Mouse (Mus musculus): ENCODE results near the gene Rab27a.
"Not testable (repeated sequence)": the region's sequence is repeated elsewhere in the genome, so short reads cannot be mapped to it uniquely, and the experiment has no call there.

Gene Rab27a

DNA sequence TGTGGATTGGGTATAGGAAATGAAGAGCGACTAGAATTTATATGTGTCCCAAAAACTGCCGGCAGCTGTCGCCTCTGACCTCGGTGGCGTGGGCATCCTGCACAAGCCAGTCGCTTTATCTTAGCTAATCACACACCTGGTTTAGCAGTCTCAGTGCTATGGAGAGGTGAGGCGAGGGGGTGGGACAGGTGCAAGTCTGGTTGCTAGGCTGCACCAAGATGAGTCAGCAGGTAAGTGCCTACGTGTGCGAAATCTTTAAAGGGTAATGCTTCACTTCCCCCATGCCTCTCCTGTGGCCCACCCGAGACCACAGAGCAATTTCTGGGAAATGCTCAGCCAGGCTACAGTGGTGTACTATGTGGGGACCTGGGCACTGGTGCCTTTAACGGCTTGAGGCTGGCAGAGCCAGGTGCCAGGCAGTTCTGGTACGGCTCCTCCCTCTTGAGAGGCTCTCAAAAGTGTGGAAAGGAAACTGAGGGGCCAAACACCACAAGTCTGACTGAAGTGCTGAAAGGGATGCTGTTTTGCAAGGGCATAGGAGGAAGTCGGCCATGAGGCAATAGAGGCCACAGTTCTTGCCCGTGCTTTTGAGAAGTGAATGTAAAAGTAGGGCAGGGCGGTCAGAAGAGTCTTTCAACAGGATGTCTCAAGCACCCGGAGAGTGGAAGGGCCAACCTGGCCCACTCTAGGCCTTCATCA is 44.7 kb downstream of the Rab27a start:
- DNase-seq (ENCODE audit: low read depth in 1 of 2, low spot score in 2 of 2) = peak; percentile 65 to 82

DNA sequence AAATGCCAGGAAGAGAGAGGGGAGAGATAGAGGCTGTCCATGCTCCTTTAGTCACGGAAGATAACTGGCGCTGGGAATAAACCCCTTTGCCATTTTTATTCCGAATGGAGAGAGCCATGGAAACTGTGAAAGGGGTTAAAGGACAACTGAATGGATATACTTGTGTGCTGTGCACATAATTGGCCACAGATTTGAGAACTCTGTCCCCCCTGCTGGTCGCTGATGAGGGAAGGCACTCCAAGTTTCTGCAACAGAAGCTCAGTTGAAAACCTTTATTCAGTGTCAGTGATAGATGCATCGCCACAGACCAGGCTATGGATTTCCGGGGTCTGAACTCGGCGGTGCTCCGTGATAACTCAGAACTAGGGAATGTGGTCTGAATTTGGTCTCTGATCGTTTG is 45.5 kb downstream of the Rab27a start:
- no peak for DNase-seq (ENCODE audit: low read depth in 1 of 2, low spot score in 2 of 2)

DNA sequence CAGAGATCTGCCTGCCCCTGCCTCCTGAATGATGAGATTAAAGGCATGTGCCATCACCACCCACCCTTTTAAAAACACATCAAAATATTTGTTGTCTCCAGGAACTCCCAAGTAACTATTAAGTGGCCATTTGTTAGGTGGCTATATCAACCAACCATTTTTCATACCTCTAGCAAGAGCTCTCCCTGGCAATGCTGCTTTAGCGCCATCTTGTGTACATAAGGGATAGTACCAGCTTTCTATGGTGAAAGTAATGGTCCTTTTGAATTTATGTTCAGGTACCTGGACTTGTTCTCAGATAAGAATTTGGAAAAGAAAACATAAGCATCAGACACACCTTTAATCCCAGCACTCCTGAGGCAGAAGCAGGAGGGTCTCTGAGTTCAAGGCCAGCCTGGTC is 47.1 kb downstream of the Rab27a start:
- DNase-seq (ENCODE audit: low read depth in 1 of 2, low spot score in 2 of 2) = no peak

DNA sequence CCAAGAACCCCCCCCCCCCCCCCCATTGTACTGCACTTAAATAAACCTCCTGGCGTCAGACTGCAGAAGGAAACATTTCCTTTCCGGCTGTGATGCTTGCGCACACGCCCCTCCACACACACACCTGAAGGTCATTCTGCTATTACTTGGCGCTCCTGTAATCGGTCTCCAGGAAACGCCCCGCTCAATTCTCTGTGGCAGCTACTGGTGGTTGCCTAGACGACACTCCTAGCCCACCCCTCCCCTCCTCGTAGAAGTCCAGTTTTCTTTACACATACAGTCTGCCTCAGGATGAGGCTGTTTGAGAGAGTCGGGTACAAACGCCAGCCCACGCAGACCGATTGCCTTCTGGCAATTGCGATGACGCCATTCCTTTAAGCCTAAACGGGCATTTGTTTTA is 49.9 kb downstream of the Rab27a start:
- no peak for DNase-seq (ENCODE audit: low read depth in 1 of 2, low spot score in 2 of 2)

DNA sequence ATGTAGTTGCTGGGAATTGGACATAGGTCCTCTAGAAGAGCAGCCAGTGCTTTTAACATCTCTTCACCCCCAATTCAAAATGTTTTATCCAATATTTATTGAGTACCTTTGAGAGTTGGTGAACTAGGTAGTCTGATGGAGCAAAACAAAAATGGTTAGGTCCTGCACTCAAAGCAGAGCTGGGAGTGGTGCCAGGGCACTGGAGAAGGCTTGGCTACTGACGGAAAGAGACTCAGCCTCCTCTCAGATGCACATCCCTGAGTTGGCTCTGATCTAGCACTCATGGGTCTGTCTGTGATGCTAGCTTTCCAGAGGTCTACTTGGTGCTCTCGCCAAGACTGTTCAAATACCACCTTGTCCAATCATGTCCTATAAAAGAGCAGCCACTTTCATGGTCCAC is 53.2 kb downstream of the Rab27a start:
- no peak for DNase-seq (ENCODE audit: low read depth in 1 of 2, low spot score in 2 of 2)

DNA sequence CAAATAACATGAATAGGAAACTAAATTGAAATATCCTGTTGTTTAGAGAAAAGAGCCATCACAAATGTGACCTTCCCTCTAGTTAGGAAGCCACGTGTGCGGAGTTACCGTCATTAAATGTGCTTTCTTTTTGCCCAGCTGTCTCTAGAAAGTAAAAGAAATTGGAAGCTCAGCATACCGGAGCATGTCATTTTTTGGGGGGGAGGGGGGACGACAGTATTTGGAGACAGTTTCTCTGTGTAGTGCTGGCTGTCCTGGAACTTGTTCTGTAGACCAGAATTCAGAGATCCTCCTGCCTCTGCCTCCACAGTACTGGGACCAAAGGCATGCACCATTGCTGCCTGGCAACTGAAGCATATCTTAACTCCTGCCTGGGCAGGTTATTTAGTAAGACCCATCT is 56.9 kb downstream of the Rab27a start, which contains the start of gene Khdc3:
Gene Khdc3 (plus strand): TSS at position 301 of the 400 bp plus-strand sequence.
- DNase-seq (ENCODE audit: low read depth in 1 of 2, low spot score in 2 of 2) = no peak

DNA sequence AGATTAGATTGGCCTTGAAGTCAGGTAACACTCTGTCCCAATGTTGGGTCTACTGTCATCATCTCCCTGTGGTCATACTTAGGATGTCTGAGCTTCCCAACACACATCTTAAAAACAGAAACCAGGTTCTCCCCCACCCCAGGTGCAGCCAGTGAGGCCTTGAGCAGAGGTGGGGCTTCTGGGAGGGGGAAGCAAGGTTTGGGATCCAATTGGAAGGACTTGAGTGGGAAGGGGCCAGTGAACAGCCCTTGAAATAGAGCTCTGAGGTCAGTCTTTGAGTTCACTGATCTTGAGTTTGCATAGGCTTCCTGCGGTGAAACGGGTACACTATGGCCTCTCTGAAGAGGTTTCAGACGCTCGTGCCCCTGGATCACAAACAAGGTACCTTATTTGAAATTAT is 57.5 kb downstream of the Rab27a start, which contains the start of gene Gm20509:
Gene Gm20509 (plus strand): TSS at position 290 of the 400 bp plus-strand sequence.
- no peak for DNase-seq (ENCODE audit: low read depth in 1 of 2, low spot score in 2 of 2)

DNA sequence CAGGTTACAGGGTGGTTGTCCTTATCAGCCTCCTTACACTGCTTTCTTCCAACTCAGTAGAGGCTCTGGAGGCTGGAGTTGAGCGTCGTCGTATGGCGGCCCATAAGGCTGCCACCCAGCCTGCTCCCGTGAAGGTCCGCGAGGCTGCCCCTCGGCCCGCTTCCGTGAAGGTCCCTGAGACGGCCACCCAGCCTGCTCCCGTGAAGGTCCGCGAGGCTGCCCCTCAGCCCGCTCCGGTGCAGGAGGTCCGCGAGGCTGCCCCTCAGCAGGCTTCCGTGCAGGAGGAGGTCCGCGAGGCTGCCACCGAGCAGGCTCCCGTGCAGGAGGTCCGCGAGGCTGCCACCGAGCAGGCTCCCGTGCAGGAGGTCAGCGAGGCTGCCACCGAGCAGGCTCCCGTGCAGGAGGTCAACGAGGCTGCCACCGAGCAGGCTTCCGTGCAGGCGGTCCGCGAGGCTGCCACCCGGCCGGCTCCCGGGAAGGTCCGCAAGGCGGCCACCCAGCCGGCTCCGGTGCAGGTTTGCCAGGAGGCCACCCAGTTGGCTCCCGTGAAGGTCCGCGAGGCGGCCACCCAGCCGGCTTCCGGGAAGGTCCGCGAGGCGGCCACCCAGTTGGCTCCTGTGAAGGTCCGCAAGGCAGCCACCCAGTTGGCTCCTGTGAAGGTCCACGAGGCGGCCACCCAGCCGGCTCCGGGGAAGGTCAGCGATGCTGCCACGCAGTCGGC is 58.7 kb downstream of the Rab27a start:
- no peak for DNase-seq (ENCODE audit: low read depth in 1 of 2, low spot score in 2 of 2)

DNA sequence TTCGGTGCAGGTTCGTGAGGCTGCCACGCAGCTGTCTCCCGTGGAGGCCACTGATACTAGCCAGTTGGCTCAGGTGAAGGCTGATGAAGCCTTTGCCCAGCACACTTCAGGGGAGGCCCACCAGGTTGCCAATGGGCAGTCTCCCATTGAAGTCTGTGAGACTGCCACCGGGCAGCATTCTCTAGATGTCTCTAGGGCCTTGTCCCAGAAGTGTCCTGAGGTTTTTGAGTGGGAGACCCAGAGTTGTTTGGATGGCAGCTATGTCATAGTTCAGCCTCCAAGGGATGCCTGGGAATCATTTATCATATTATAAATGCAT is 59.2 kb downstream of the Rab27a start:
- no peak for DNase-seq (ENCODE audit: low read depth in 1 of 2, low spot score in 2 of 2)

DNA sequence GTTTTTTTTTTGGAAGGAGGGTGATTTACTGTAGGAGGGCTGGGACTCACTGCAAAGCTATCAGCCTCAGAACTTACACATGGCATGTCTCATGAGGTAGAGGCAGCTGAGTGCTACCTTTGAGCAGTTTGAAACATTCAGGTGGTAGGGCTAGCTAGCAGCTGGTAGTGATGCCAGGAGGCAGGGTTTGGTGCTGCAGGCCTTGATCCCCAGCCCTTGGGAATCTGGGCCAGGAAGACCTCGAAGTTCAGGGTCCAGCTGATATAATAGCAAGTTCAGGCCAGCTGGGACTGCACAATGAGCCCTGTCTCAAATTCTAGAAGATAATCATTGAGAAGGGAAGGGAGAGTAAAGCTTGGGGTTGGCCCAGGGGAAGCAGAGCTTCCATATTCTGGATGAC is 60.5 kb downstream of the Rab27a start:
- no peak for DNase-seq (ENCODE audit: low read depth in 1 of 2, low spot score in 2 of 2)

DNA sequence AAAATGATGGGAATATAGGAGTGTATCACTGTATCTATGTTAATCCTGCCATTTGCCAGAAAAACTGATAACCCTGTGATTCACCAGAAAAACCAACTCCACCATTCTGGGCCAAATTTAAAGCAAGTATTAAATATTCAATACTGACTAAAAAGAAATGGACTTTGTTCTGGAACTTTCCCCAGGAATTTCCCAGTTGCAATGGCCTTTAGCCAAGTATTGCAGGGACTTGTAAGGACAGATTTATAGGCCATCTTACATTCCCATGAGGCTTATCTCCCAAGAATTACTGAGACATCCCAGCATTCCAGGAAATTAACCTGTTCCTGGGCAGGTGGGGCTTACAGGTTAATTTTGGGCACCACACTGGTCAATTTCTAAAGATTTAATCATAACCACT is 61.1 kb downstream of the Rab27a start:
- DNase-seq (ENCODE audit: low read depth in 1 of 2, low spot score in 2 of 2) = no peak

DNA sequence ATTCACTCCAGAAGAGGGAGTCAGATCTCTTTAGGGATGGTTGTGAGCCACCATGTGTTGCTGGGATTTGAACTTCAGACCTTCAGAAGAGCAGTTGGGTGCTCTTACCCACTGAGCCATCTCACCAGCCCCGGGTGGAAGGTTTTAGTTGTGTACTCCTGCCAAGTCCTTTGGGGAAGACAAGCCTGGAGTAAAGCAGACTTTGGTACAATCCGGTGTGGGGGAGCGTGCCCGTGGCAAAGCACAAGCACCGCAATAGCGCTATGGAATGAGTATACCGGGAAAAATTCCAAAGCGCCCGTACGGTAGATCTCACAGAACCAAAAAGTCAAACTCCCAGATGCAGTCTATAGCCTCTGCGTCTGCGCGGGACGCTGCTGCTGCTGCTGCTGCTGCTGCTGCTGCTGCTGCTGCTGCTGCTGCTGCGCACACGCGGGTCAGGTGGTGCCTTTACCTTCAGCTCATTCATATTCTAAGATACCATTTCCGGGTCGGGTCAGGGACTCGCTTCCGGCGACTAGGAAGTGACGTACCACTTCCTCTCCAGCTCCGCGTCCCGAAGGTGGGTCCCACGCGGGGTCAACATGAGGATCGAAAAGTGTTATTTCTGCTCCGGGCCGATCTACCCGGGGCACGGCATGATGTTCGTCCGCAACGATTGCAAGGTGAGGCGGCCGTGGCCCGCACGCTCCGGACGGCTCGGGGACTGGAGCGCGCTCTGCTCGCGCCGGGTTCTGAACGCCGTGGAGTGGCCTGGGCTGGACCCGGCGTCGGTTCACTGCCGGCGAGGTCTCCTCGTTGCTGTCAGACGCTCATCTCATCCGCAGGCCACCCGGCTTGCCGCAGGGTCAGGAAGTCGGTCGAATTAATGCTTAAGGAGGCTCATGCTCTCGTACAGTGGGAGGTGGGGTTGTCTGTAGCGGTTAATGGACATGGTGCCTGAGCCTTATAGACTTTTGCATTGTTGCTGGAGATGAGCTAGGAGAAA is 68.6 kb downstream of the Rab27a start, which contains the start of gene Rsl24d1:
Gene Rsl24d1 (plus strand): TSS at position 508 of the 988 bp plus-strand sequence.
- DNase-seq (ENCODE audit: low read depth in 1 of 2, low spot score in 2 of 2) = peak; percentile 52 to 61

DNA sequence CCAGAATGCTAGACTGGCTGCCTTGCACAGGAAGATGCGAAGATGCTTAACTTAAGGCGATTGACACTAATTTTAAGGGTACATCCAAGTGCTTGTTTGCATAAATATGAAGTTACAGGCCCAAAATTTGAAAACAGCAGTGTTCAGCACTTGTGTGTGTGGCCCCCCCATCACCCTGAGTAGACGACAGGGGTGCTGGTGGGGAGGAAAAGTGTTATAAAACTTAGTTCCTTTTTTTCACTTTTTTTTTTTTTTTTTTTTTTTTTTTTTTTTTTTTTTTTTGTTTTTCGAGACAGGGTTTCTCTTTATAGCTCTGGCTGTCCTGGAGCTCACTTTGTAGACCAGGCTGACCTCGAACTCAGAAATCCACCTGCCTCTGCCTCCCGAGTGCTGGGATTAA is 72.0 kb downstream of the Rab27a start:
- not testable (repeated sequence) for DNase-seq (ENCODE audit: low read depth in 1 of 2, low spot score in 2 of 2)

DNA sequence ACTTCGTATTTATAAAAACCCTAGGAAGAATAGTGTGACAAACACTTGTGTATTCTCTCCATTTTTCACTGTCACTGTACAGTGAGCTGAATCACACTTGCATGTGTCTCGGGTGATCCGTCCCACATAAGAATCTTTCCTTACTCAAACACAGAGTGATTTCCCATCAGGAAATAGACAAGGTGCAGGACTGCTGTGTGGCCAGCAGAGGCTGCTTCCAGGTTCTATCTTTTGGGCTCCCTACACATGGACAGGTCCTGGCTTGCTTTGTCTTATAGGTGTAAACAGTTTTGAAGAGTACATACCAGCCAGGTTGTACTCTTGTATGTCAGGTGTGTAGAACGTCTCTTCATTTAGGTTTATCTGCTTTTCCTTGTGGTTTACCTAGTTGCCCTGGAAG is 73.4 kb downstream of the Rab27a start:
- no peak for DNase-seq (ENCODE audit: low read depth in 1 of 2, low spot score in 2 of 2)

DNA sequence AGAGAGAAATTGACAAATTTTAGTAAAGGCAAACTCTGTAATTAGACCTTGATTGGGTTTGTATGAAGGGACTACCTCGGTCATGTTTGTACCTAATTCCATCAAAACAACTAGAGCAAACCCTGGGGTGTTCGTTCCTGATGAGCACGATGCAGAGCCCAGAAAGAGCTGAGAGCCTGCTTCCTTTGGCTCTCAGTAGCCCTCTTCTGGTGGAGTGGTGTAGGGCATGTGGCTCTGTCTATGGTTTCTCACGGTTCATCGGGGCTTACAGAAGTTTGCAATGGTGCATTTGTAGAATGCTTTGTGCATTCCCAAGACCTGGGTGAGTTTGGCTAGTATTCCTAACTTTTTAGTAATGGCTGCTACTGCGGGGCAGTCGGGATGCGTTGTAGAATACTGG is 77.1 kb downstream of the Rab27a start:
- no peak for DNase-seq (ENCODE audit: low read depth in 1 of 2, low spot score in 2 of 2)

DNA sequence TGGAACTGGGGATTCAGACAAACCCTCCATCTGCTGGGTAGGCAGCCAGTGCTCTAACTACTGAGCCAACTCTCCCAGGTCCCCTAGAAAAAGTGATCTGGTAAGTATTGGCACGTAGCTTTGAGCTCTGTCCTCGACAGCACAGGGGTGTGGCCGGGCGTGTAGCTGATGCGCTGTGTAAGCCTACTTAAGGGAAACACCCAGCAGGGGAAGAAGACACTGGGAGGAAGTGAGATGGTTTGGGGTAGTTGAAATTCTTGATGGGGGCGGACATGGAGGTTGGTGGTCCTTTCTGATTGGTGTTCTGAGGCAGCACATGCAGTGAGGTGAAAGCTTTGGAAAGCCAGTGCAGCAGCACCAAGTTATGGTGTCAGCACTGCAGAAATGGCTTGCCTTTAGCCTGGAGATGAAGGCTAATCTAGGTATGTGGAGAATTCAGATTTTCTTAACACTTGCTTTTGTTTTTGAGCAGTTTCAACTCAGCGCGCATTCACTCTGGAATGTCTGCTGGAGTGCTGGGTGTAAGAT is 80.5 kb downstream of the Rab27a start:
- peak; percentile 29 to 32 for DNase-seq (ENCODE audit: low read depth in 1 of 2, low spot score in 2 of 2)

DNA sequence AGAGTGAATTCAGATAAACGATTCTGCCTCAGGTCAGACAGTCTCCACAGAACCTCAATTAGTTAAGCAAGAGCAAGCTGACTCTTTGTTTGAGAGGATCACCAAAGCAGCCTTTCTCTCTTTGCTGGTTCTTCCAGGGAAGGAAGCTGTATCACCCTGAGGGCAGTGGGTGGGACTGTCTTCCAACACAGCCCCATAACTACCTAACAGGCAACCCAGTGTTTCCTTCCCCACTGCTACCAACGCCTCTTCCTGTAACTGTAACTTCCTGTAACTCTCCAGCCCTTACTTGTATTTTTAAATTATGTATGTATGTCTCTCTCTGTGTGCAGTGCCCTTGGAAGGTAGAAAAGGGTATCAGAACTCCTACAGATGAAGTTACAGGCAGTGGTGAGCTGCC is 82.8 kb downstream of the Rab27a start:
- no peak for DNase-seq (ENCODE audit: low read depth in 1 of 2, low spot score in 2 of 2)

DNA sequence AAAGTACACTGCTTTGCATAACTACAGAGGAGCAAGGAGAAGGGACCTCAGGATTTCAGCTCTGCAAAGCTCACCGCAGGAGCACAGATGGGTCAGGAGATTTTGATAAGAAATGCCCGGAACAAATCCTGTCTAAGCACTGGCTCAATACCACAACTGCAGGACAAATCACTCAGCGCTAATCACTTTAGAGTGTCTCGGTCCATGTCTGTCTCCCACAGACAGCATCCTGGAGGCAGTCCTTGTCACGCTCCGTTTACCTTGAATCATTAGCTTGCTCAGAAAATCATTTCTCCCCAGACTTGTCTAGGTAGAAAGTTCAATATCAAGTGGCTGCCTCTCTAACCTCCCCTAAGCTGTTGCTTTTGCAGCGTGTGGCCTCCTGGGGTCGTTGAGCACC is 85.2 kb downstream of the Rab27a start:
- no peak for DNase-seq (ENCODE audit: low read depth in 1 of 2, low spot score in 2 of 2)

DNA sequence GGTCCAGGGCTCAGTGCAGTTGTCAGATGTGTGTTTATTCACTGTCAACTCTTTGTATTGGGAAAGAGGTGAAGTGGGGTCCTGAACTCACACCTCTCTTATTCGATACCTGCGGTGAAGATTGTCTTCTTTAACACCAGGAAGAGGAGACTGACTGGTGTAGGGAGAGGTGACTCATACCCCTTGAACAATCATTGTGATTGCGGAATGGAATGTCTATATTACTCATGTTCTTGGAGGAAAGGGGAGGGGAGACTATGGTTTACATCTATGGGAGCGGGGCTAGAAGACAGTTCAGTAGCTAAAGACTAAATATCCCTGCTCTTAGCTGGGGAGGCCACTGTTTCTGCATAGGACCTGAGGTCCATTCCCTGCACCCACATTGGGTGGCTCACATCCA is 85.9 kb downstream of the Rab27a start:
- no peak for DNase-seq (ENCODE audit: low read depth in 1 of 2, low spot score in 2 of 2)

DNA sequence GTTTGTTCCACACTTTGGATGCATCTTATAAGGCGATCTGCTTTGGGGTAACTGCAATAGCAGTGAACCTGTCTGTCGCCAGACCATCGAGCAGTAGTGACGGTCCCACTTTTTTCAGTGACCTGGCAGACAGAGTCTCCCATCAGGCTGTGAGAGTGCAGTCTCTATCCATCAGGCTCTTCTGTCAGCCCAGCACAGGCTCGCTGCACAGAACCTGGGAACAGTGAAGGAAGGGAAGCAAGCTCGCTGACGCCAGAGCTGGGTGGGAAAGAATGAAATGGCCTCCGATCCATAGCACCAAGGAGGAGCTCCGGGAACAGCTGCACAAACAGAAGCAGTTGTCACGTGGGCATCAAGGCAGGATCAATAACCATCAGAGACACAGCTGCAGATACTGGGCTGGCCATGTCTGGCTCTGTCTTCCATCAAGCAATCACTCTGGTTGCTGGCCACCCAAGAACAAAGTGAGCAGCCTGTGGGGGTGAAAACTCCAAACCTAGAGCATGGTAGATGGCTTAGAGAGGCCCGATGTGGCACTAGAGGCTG is 92.8 kb downstream of the Rab27a start:
- no peak for DNase-seq (ENCODE audit: low read depth in 1 of 2, low spot score in 2 of 2)

All from monocyte, adult 2 months (primary cell).